Mouse (Mus musculus) splenic B cell, adult 2 months (primary cell): ENCODE measurements at regions not wholly inside any gene's neighbourhood (a gene's known extent, or its start where the extent isn't known, plus 50 kb on each side); places are given as distances from the start of the nearest gene placed in this dataset.

ENCODE experiments used
- DNase-seq: peaks from one replicate; pipeline ENCODE4 v3.0.0-alpha.2; 2011; ENCODE audit warnings: low read depth, low spot score
- H3K27me3 ChIP-seq: 2 replicates; pipeline ENCODE4 v1.6.1; 2012; ENCODE audit warnings: mild to moderate bottlenecking, low read length, moderate library complexity, mixed read lengths; ENCODE audit not compliant: control insufficient read depth, poor library complexity, insufficient read depth, severe bottlenecking
- H3K36me3 ChIP-seq: 2 replicates; pipeline ENCODE4 v1.6.1; 2012; ENCODE audit warnings: mild to moderate bottlenecking, low read length, moderate library complexity, mixed read lengths; ENCODE audit not compliant: control insufficient read depth, poor library complexity, insufficient read depth, severe bottlenecking

GRCm38 (mm10) chr8:9152313-9152925, 462.1 kb upstream of the Arglu1 start:
- no peak for DNase-seq
- Histone ChIP-seq H3K36me3 (no peaks in the 10 kb centered on the region), H3K27me3 (no peaks in the 10 kb centered on the region)

- no peak for DNase-seq
- no peaks in the 10 kb centered on the region for H3K36me3 ChIP-seq
- no peaks in the 10 kb centered on the region for H3K27me3 ChIP-seq
Measured at GRCm38 (mm10) chr8:9144362-9144761, 454.0 kb upstream of the Arglu1 start.

GRCm38 (mm10) chr8:9139781-9140180, 449.5 kb upstream of the Arglu1 start:
- H3K36me3 ChIP-seq = no peaks in the 10 kb centered on the region
- DNase-seq = no peak
- H3K27me3 ChIP-seq = no peaks in the 10 kb centered on the region

GRCm38 (mm10) chr8:9139059-9139620, 448.8 kb upstream of the Arglu1 start:
- no peak for DNase-seq
- Histone ChIP-seq H3K36me3 (no peaks in the 10 kb centered on the region), H3K27me3 (no peaks in the 10 kb centered on the region)

GRCm38 (mm10) chr8:9133758-9134157, 443.4 kb upstream of the Arglu1 start:
- DNase-seq = no peak
- Histone ChIP-seq H3K27me3 (no peaks in the 10 kb centered on the region), H3K36me3 (no peaks in the 10 kb centered on the region)

- H3K36me3 ChIP-seq = no peaks in the 10 kb centered on the region
- H3K27me3 ChIP-seq = no peaks in the 10 kb centered on the region
- DNase-seq = no peak
Measured at GRCm38 (mm10) chr8:9132612-9133218, 442.4 kb upstream of the Arglu1 start.

GRCm38 (mm10) chr8:9131249-9131648, 440.9 kb upstream of the Arglu1 start:
- no peak for DNase-seq
- Histone ChIP-seq H3K27me3 (no peaks in the 10 kb centered on the region), H3K36me3 (no peaks in the 10 kb centered on the region)

GRCm38 (mm10) chr8:9124503-9124902, 434.2 kb upstream of the Arglu1 start:
- Histone ChIP-seq H3K36me3 (no peaks in the 10 kb centered on the region), H3K27me3 (no peaks in the 10 kb centered on the region)
- DNase-seq = no peak

- DNase-seq = no peak
- Histone ChIP-seq H3K36me3 (no peaks in the 10 kb centered on the region), H3K27me3 (no peaks in the 10 kb centered on the region)
Measured at GRCm38 (mm10) chr8:9117809-9118737, 427.8 kb upstream of the Arglu1 start.

- Histone ChIP-seq H3K27me3 (no peaks in the 10 kb centered on the region), H3K36me3 (no peaks in the 10 kb centered on the region)
- DNase-seq = no peak
Measured at GRCm38 (mm10) chr8:9095980-9096379, 405.7 kb upstream of the Arglu1 start.

- H3K27me3 ChIP-seq = no peaks in the 10 kb centered on the region
- no peak for DNase-seq
- no peaks in the 10 kb centered on the region for H3K36me3 ChIP-seq
Measured at GRCm38 (mm10) chr8:9094002-9094401, 403.7 kb upstream of the Arglu1 start.

- no peaks in the 10 kb centered on the region for H3K27me3 ChIP-seq
Measured at GRCm38 (mm10) chr8:9093356-9093755, 403.0 kb upstream of the Arglu1 start.

GRCm38 (mm10) chr8:9072724-9073123, 382.4 kb upstream of the Arglu1 start:
- Histone ChIP-seq H3K27me3 (no peaks in the 10 kb centered on the region), H3K36me3 (no peaks in the 10 kb centered on the region)
- DNase-seq = no peak

More at GRCm38 (mm10) chr8:9093356-9093755, 403.0 kb upstream of the Arglu1 start:
- no peak for DNase-seq
- H3K36me3 ChIP-seq = no peaks in the 10 kb centered on the region

- Histone ChIP-seq H3K27me3 (no peaks in the 10 kb centered on the region), H3K36me3 (no peaks in the 10 kb centered on the region)
- no peak for DNase-seq
Measured at GRCm38 (mm10) chr8:9072286-9072685, 382.0 kb upstream of the Arglu1 start.

- no peak for DNase-seq
- no peaks in the 10 kb centered on the region for H3K27me3 ChIP-seq
- no peaks in the 10 kb centered on the region for H3K36me3 ChIP-seq
Measured at GRCm38 (mm10) chr8:9070953-9071352, 380.6 kb upstream of the Arglu1 start.
